Mouse (Mus musculus): ENCODE data around the gene Myh10.

DNA sequence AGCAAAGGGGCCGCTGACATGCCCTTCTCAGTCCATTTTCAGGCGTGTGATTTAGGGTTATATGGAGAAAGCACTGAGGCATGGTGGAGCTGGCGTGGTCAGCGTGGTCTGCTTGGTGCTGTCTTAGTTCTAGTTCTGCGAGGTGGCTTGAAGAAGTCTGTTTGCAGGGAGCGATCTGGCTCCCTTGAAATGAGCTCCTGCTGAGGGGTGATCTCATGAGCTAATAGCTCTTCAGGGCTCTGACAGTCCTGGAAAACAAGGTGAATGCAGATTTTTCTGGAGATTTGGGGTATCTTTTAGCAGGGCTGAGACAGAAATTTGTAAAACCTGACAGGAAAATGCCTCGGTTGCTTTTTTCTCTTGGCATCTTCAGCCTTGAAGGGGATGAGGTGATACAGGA, 48.1 kb downstream of the Myh10 start:
- TF ChIP-seq CTCF (conservative IDR thresholded peaks at IDR 0.05; ENCODE audit: insufficient read depth, insufficient read length, low read depth, low read length) (no peak), POLR2A (IDR thresholded peaks at IDR 0.05; ENCODE audit: low read depth, low read length) (no peak)
